Mouse (Mus musculus) forebrain, embryonic 16.5 days (tissue): ENCODE data around the gene Nedd9. TPM values are rescaled to one million over a fixed set of nuclear protein-coding genes. Genes with fewer than 3 reads are reported as not detected.

ENCODE experiments used
- ATAC-seq: fragments of 200-750 bp; cut with Nextera tagmentation; 2 replicates; pipeline ENCODE4 v1.8.0; 2017; ENCODE audit warnings: mild to moderate bottlenecking, moderate library complexity
- H3K27ac ChIP-seq: fragments of 300-500 bp; sonication (generic); 2 replicates; pipeline ENCODE4 v1.5.1; 2014; ENCODE audit warnings: low read length, control low read depth
- H3K27me3 ChIP-seq: fragments of 300-500 bp; sonication (generic); replicated peaks from 2 replicates; pipeline ENCODE4 v1.6.1; 2014; ENCODE audit warnings: low read length; ENCODE audit not compliant: control insufficient read depth, insufficient read depth
- H3K36me3 ChIP-seq: fragments of 300-500 bp; sonication (generic); 2 replicates; pipeline ENCODE4 v1.6.1; 2014; ENCODE audit not compliant: control insufficient read depth, insufficient read depth
- H3K4me1 ChIP-seq: fragments of 300-500 bp; sonication (generic); replicated peaks from 2 replicates; pipeline ENCODE4 v1.6.1; 2014; ENCODE audit warnings: low read length; ENCODE audit not compliant: control insufficient read depth, insufficient read depth
- H3K4me2 ChIP-seq: fragments of 300-500 bp; sonication (generic); 2 replicates; pipeline ENCODE4 v1.6.1; 2014; ENCODE audit warnings: mild to moderate bottlenecking, low read length, control low read depth
- H3K4me3 ChIP-seq: fragments of 300-500 bp; sonication (generic); replicated peaks from 2 replicates; pipeline ENCODE4 v1.5.1; 2014; ENCODE audit warnings: mild to moderate bottlenecking, low read length, control low read depth
- H3K9ac ChIP-seq: fragments of 300-500 bp; sonication (generic); replicated peaks from 2 replicates; pipeline ENCODE4 v1.6.1; 2014; ENCODE audit warnings: low read depth, low read length, control low read depth
- H3K9me3 ChIP-seq: fragments of 300-500 bp; sonication (generic); 2 replicates; pipeline ENCODE4 v1.6.1; 2016; ENCODE audit warnings: low read length; ENCODE audit not compliant: control insufficient read depth
- WGBS: fragments of 180-500 bp; shearing (Covaris S2); extraction: QIAGEN DNeasy Blood & Tissue Kit; methylation state at CpG from one replicate; pipeline ENCODE4 v1.1.7; 2014; 5-methylcytosine and 5-hydroxymethylcytosine counted together
- polyA plus RNA-seq: library from polyadenylated mRNA; unstranded; fragments of >200 nt; fragmentation: Nextera tagmentation; extraction: Ambion mirVana; gene quantifications from 2 replicates; pipeline ENCODE4 v1.2.1, GENCODE M21; 2015

The Nedd9 gene
- polyA plus RNA-seq, 1 experiment from 2014 or later, result 23.0 TPM

DNA sequence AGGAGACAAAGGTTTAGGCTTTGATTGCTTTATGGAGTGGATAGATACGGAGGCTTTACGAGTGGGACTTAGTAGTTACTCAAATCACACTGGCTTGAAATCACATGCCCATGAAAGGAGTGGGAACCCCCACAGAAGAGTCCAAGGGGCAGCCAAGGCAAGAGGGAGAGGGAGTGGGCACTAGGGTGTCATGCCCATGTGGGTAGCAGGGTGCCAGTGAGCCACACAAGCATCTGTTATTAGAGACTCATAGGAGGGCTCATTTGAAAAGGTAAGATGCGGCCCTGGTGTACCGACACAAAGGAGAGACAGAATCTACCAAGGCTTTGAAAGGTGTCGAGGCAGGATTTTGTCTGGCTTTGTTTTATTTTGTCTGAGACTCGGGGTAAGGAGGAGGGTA is 132.6 kb downstream of the Nedd9 start:
- no peak for ATAC-seq
- 11% methylated on average over 6 of the region's 6 CpGs for WGBS
- Histone ChIP-seq H3K27ac (peak overlapping the region; percentile 13; the same call in 1 of the 2 replicates), H3K4me3 (peak overlapping the region; percentile 17), H3K27me3 (no peaks in the 10 kb centered on the region), H3K4me2 (peak overlapping the region; percentile 41), H3K9me3 (no peaks in the 10 kb centered on the region), H3K9ac (peak overlapping the region; percentile 47), H3K4me1 (peaks cover 46% of the 10 kb centered on the region), H3K36me3 (no peaks in the 10 kb centered on the region)

DNA sequence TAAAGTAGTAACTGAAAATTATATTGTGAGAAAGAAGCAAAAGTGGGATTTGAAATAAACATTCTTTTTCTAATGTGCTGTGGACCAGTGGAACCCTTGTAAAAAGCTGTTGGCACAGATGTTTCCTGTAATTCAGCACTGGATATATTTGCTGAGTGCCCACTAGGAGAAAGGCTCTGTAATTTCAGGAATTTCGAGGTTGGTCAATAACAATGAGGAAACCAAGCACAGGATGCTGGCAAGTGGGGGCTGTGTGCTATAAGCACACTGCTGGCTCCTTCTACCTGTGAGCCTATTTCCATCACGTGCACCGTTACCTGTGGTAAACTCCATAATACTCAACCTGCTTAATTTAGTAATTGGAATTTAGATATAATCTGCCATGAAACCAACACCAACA is 133.5 kb downstream of the Nedd9 start:
- H3K4me2 ChIP-seq, result no peak overlapping the region
- no peak for ATAC-seq
- H3K9ac ChIP-seq, result no peak overlapping the region
- H3K36me3 ChIP-seq, result no peaks in the 10 kb centered on the region
- no peak overlapping the region for H3K27ac ChIP-seq
- WGBS, result 56% methylated on average over 3 of the region's 3 CpGs
- H3K4me3 ChIP-seq, result no peak overlapping the region
- H3K9me3 ChIP-seq, result no peaks in the 10 kb centered on the region
- H3K27me3 ChIP-seq, result no peaks in the 10 kb centered on the region
- H3K4me1 ChIP-seq, result peaks cover 42% of the 10 kb centered on the region

DNA sequence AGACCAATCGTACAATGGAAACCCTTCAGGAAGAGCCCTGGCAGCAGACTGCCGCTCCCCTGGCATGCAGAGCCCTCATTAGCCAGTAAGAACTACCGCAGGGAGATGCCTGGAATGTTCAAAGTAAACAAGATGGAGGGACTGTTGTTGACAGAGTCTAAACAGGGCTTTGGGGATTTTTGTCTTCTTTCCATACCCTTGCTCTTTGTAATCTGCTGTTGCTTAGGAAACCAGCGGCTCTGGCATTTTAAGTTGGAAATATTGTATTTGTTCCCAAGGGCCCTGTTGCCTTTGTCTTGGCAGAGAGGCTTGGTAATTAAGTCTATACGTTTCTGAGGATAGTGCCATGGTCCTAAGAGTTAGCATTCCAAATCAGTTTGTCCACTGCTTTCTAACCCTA is 134.8 kb downstream of the Nedd9 start:
- Histone ChIP-seq H3K4me2 (no peak overlapping the region), H3K9ac (no peak overlapping the region), H3K9me3 (no peaks in the 10 kb centered on the region), H3K36me3 (no peaks in the 10 kb centered on the region), H3K4me1 (peaks cover 35% of the 10 kb centered on the region), H3K27me3 (no peaks in the 10 kb centered on the region), H3K4me3 (no peak overlapping the region), H3K27ac (peak overlapping the region; percentile 2)
- peak; percentile 73 for ATAC-seq
- 8% methylated on average over 5 of the region's 5 CpGs for WGBS

- Histone ChIP-seq H3K9me3 (no peaks in the 10 kb centered on the region), H3K27ac (no peak overlapping the region), H3K9ac (no peak overlapping the region), H3K36me3 (no peaks in the 10 kb centered on the region), H3K4me2 (no peak overlapping the region), H3K27me3 (no peaks in the 10 kb centered on the region), H3K4me1 (peaks cover 24% of the 10 kb centered on the region), H3K4me3 (no peak overlapping the region)
- WGBS, result 90% methylated on average over 3 of the region's 3 CpGs
- no peak for ATAC-seq
Observed at GRCm38 (mm10) chr13:41350589-41350988, 136.6 kb downstream of the Nedd9 start.

- ATAC-seq, result no peak
- no peak overlapping the region for H3K4me3 ChIP-seq
- H3K9ac ChIP-seq, result no peak overlapping the region
- no peaks in the 10 kb centered on the region for H3K36me3 ChIP-seq
- no peaks in the 10 kb centered on the region for H3K9me3 ChIP-seq
- H3K4me1 ChIP-seq, result peaks cover 25% of the 10 kb centered on the region
- WGBS, result 72% methylated on average over 4 of the region's 4 CpGs
- H3K27ac ChIP-seq, result no peak overlapping the region
- H3K4me2 ChIP-seq, result no peak overlapping the region
- H3K27me3 ChIP-seq, result no peaks in the 10 kb centered on the region
Observed at GRCm38 (mm10) chr13:41349770-41350169, 137.4 kb downstream of the Nedd9 start.

- H3K9me3 ChIP-seq, result no peaks in the 10 kb centered on the region
- H3K27me3 ChIP-seq, result no peaks in the 10 kb centered on the region
- WGBS, result 75% methylated on average over 7 of the region's 7 CpGs
- no peak for ATAC-seq
- no peak overlapping the region for H3K4me3 ChIP-seq
- H3K36me3 ChIP-seq, result no peaks in the 10 kb centered on the region
- no peak overlapping the region for H3K27ac ChIP-seq
- H3K9ac ChIP-seq, result no peak overlapping the region
- H3K4me1 ChIP-seq, result peaks cover 12% of the 10 kb centered on the region
- H3K4me2 ChIP-seq, result no peak overlapping the region
Observed at GRCm38 (mm10) chr13:41345756-41346155, 141.4 kb downstream of the Nedd9 start.

- Histone ChIP-seq H3K9me3 (no peaks in the 10 kb centered on the region), H3K4me2 (no peak overlapping the region), H3K27me3 (no peaks in the 10 kb centered on the region), H3K4me1 (peaks cover 12% of the 10 kb centered on the region), H3K27ac (no peak overlapping the region), H3K36me3 (no peaks in the 10 kb centered on the region), H3K4me3 (no peak overlapping the region), H3K9ac (no peak overlapping the region)
- peak; percentile 39 for ATAC-seq
- WGBS, result 27% methylated on average over 6 of the region's 6 CpGs
Observed at GRCm38 (mm10) chr13:41345306-41345705, 141.9 kb downstream of the Nedd9 start.

- H3K4me1 ChIP-seq, result peaks cover 25% of the 10 kb centered on the region
- WGBS, result 87% methylated on average over 3 of the region's 3 CpGs
- H3K4me3 ChIP-seq, result no peak overlapping the region
- H3K9ac ChIP-seq, result no peak overlapping the region
- H3K9me3 ChIP-seq, result no peaks in the 10 kb centered on the region
- H3K4me2 ChIP-seq, result no peak overlapping the region
- ATAC-seq, result no peak
- no peaks in the 10 kb centered on the region for H3K27me3 ChIP-seq
- no peak overlapping the region for H3K27ac ChIP-seq
- H3K36me3 ChIP-seq, result no peaks in the 10 kb centered on the region
Observed at GRCm38 (mm10) chr13:41343887-41344266, 143.3 kb downstream of the Nedd9 start.

DNA sequence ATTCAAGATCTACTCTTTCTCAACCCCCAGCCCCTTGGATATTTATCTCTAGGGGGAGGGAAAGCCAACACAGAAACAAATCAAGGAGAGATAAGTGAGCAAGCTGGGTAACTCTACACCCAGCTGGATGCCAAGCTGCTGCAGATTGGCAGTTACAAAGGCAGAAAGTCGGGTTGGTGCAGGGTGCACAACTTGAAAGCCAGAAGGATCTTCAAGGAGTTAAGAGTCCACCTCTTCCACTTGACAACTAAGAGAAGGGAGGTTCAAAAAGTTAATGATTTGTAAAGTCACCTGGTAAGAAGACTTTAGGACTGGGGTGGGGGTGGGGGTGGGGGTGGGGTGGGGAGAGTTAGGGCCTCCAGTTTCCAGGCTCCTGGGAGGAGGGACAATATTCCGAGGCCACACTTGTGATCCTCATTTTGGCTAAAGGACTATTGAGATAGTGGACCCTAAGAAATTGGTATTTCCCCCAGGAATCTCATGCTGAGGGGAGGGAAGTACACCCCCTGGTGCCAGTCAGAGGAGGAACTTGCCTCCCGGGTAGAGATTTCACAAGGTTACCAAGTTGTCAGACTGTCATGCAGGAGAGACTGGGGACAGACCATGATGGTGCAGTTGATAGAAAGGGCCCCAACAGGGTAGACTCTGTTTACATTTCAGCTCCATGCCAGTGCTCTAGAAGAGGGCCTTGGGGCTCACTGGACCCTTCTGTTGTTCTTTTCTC is 143.8 kb downstream of the Nedd9 start:
- ATAC-seq, result no peak
- H3K4me3 ChIP-seq, result no peak overlapping the region
- H3K4me2 ChIP-seq, result no peak overlapping the region
- WGBS, result 79% methylated on average over 3 of the region's 3 CpGs
- H3K9me3 ChIP-seq, result no peaks in the 10 kb centered on the region
- no peak overlapping the region for H3K27ac ChIP-seq
- no peaks in the 10 kb centered on the region for H3K36me3 ChIP-seq
- H3K27me3 ChIP-seq, result no peaks in the 10 kb centered on the region
- H3K4me1 ChIP-seq, result peaks cover 25% of the 10 kb centered on the region
- no peak overlapping the region for H3K9ac ChIP-seq

DNA sequence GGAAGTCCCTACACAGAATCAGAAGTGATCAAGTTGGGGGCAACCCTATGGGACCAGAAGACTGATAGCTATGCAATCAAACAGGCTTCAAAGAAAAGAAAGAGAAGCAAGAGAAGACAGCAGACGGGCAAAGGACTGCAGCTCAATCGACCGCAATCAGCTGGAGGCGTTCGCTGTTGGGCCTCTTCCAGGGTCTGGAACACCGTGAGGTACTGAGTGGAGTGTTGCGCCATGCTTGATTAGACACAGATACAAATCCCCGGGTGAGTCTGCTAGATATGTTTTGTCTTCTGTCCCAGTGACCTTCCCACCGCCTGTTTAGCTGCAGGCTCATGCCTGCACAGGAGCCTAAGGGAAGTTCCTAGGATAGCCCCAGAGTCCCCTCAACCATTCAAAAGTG is 145.7 kb downstream of the Nedd9 start:
- no peak overlapping the region for H3K27ac ChIP-seq
- WGBS, result 53% methylated on average over 9 of the region's 9 CpGs
- H3K27me3 ChIP-seq, result no peaks in the 10 kb centered on the region
- no peak overlapping the region for H3K4me2 ChIP-seq
- no peak overlapping the region for H3K4me3 ChIP-seq
- H3K9ac ChIP-seq, result no peak overlapping the region
- no peaks in the 10 kb centered on the region for H3K9me3 ChIP-seq
- H3K4me1 ChIP-seq, result peaks cover 25% of the 10 kb centered on the region
- H3K36me3 ChIP-seq, result no peaks in the 10 kb centered on the region
- ATAC-seq, result no peak
